Mouse (Mus musculus): Measurements from ENCODE around the gene Spock1. TPM values are rescaled to one million over a fixed set of nuclear protein-coding genes. Genes with fewer than 3 reads are reported as not detected.

Gene Spock1
- polyA plus RNA-seq, 1 experiment from 2014 or later, result 0.70 TPM

DNA sequence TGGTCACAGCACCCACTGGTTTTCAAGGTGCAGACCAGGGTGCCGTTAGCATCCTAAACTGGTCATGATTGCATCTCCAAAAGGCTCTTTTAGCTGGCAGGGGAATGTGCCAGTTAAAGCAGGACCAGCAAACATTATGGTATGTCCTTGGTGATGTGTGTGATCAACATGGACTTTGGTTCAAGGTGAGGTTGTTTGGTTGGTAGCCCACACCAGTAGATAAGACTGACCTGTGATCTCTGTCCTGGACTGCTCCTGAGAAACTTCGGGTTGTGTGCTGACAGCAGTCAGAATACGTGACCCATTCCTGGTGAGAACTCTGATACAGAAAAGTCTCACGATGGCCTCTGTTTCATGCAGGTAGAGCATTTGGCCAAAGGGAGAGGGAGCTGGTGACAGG, 11.8 kb upstream of the Spock1 start:
- no peak overlapping the region for H3K27ac ChIP-seq (ENCODE audit: poor library complexity, severe bottlenecking)
- H3K27me3 ChIP-seq (replicated peaks), result no peaks in the 10 kb centered on the region
- H3K9ac ChIP-seq, result no peak overlapping the region
- H3K4me1 ChIP-seq (replicated peaks), result peaks cover 7% of the 10 kb centered on the region; the same call in 1 of the 2 replicates
- 81% methylated on average over 4 of the region's 4 CpGs for WGBS
- H3K9me3 ChIP-seq (replicated peaks), result no peaks in the 10 kb centered on the region; the same call in 1 of the 2 replicates
- no peak overlapping the region for H3K4me2 ChIP-seq
- H3K36me3 ChIP-seq, result no peaks in the 10 kb centered on the region
- H3K4me3 ChIP-seq, result no peak overlapping the region
- no peak for ATAC-seq (ENCODE audit: insufficient number of reproducible peaks, low FRiP score)

DNA sequence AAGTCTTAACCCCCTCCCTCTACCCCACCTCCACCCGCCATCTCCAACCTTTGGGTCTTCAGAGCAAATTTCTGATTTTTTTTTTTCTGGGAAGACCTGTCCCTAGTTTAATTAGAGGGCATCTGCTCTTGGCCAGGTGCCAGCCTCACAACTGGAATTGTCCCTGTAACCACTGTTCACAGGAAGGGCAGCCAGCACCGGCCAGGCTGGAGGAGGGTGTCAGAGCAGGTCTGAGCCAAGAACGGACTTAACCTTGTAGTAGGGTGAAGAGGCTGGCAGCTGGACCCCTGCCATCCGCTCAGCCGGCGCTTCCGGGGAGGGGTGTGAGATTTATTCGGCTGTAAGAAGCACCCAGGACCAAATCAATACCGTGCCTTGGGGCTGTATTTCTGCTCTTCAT, 3.0 kb upstream of the Spock1 start:
- H3K27ac ChIP-seq (ENCODE audit: poor library complexity, severe bottlenecking), result no peak overlapping the region
- H3K4me3 ChIP-seq, result no peak overlapping the region
- no peak overlapping the region for H3K4me2 ChIP-seq
- peaks cover 12% of the 10 kb centered on the region for H3K9me3 ChIP-seq (replicated peaks)
- peaks cover 13% of the 10 kb centered on the region for H3K4me1 ChIP-seq (replicated peaks)
- H3K27me3 ChIP-seq (replicated peaks), result peaks cover 35% of the 10 kb centered on the region
- no peak for ATAC-seq (ENCODE audit: insufficient number of reproducible peaks, low FRiP score)
- 78% methylated on average over 9 of the region's 9 CpGs for WGBS
- no peak overlapping the region for H3K9ac ChIP-seq
- no peaks in the 10 kb centered on the region for H3K36me3 ChIP-seq

DNA sequence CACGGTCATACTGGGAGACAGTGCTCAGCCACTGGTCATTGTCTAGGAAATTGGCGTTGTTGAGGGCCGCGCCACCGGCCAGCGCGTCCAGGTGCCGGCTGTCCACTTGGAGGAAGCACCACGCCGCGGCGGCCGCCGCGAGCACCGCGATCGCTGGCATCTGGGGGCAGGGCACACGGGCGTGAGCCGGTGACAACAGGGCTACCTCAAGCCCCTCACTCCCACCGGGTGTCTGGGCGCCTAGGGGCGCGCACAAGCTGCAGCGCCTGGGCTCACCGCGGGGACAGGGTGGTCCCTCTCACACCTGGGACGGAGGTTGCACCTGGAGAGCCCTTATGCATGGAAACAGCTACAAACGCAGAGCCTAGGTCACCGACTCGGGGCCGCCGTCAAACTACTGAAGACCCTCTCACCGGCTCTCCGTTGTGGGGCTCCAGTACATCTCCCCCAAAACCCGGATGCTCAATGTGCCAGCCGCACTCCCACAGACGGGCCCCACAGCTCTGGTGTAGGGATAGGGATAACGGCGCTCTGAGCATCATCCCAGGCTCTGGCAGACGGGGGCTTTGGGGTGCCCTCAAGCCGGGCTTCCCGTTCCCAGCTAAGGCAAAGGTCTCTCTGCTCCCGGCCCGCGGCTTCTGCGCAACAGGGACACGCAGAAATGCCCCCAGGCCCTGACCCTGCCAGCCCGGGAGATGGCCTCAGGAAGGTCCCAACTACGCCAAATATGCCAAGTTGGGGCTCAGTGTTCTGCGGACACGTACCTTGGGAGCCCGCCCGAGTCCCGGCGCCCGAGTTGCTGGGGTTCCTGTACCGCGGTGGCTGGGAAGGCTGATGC, 485 bp downstream of the Spock1 start:
- Histone ChIP-seq H3K36me3 (no peaks in the 10 kb centered on the region), H3K27ac (ENCODE audit: poor library complexity, severe bottlenecking) (no peak overlapping the region), H3K9ac (peak overlapping the region; percentile 32; the same call in 1 of the 2 replicates), H3K9me3 (replicated peaks) (peaks cover 17% of the 10 kb centered on the region), H3K4me2 (peak overlapping the region; percentile 78), H3K4me1 (replicated peaks) (peaks cover 13% of the 10 kb centered on the region), H3K27me3 (replicated peaks) (peaks cover 48% of the 10 kb centered on the region), H3K4me3 (peak overlapping the region; percentile 50)
- 5% methylated on average over 60 of the region's 60 CpGs for WGBS
- no peak for ATAC-seq (ENCODE audit: insufficient number of reproducible peaks, low FRiP score)

DNA sequence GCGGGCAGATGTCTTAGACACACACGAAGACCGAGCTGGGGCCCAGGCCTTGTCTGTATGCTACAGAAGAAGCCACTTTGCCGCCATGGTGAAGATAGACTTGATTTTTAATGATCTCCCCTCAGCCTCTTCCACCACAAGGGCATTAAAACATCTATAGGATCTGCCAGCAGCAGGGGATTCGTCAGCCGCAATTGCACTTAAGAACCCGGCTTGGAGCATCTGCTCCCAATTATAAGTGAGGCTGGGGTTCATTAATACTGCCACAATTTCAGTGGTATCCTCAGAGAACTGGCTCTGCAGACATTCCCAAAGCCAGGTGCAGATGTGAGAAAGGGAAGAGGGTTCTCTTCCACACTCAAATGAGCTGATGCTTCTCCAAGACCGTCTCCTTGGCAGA, 13.5 kb downstream of the Spock1 start:
- Histone ChIP-seq H3K27me3 (replicated peaks) (peaks cover 54% of the 10 kb centered on the region), H3K4me1 (replicated peaks) (peaks cover 6% of the 10 kb centered on the region), H3K9me3 (replicated peaks) (peaks cover 12% of the 10 kb centered on the region), H3K4me3 (no peak overlapping the region), H3K36me3 (no peaks in the 10 kb centered on the region), H3K9ac (no peak overlapping the region), H3K27ac (ENCODE audit: poor library complexity, severe bottlenecking) (no peak overlapping the region), H3K4me2 (no peak overlapping the region)
- 85% methylated on average over 8 of the region's 8 CpGs for WGBS
- ATAC-seq (ENCODE audit: insufficient number of reproducible peaks, low FRiP score), result no peak

DNA sequence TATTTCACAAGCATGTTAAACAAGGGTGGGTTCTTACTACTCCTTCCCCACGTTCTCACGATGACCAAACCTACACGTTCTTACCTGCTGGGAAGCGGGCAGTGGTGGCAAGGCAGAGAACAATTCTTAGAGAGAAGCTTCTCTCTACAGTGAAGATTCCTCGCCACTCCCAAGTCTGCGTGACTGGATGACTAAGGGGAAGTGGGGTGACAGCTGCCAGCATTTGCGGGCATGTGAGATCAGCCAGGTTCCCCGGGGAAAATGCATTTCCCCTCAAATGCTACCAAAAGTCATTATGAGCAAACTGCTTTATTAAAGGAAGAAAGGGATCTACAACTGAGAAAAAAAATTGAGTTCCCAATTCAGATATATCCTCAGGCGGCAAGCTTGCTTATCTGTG, 18.4 kb downstream of the Spock1 start:
- H3K27me3 ChIP-seq (replicated peaks), result peaks cover 61% of the 10 kb centered on the region
- no peak for ATAC-seq (ENCODE audit: insufficient number of reproducible peaks, low FRiP score)
- H3K4me3 ChIP-seq, result no peak overlapping the region
- H3K27ac ChIP-seq (ENCODE audit: poor library complexity, severe bottlenecking), result no peak overlapping the region
- no peaks in the 10 kb centered on the region for H3K9me3 ChIP-seq (replicated peaks)
- 53% methylated on average over 9 of the region's 9 CpGs for WGBS
- H3K9ac ChIP-seq, result no peak overlapping the region
- no peaks in the 10 kb centered on the region for H3K36me3 ChIP-seq
- peak overlapping the region; percentile 46 for H3K4me2 ChIP-seq
- peaks cover 14% of the 10 kb centered on the region for H3K4me1 ChIP-seq (replicated peaks)

DNA sequence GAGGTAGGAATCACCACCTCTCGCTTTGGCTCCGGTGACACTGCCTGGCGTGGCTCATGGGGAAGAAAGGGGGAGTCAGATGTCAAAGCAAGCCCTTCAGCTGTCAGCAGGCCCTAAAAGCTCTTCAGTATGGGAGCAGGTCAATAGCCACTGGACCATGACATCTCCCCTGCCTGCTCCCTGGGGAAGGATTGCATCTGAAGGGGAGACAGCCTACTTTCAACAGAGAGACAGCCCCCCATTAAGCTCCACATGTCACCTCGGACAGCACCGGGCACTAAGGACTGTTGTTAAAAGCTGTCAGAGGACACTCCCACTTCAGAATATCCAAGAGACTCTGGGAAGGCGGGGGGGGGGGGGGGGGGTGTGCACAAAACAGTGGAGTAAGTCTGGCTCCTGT, 19.1 kb downstream of the Spock1 start:
- no peak overlapping the region for H3K27ac ChIP-seq (ENCODE audit: poor library complexity, severe bottlenecking)
- peaks cover 14% of the 10 kb centered on the region for H3K4me1 ChIP-seq (replicated peaks)
- WGBS, result 16% methylated on average over 6 of the region's 6 CpGs
- no peaks in the 10 kb centered on the region for H3K9me3 ChIP-seq (replicated peaks)
- no peak overlapping the region for H3K4me3 ChIP-seq
- H3K36me3 ChIP-seq, result no peaks in the 10 kb centered on the region
- H3K27me3 ChIP-seq (replicated peaks), result peaks cover 55% of the 10 kb centered on the region
- ATAC-seq (ENCODE audit: insufficient number of reproducible peaks, low FRiP score), result no peak
- H3K4me2 ChIP-seq, result peak overlapping the region; percentile 46
- H3K9ac ChIP-seq, result no peak overlapping the region

DNA sequence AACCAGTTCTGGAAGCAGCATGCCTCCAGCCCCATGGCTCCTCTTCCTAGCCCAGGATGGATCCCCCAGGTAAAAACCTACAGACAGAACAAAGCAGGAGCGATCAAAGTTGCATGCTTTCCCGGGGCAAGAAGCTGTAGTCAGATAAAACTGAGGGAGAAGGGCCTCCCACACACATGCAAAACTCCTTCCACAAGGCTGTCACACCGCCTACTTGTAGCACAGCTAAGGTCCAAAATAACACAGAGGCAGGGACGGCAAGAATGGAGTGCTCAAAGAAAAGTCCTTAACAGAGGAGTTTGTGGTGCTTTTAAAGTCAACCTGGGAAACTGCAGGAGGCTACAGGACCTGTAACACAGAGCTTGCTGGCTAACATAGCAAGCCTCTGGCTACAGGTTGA, 28.3 kb downstream of the Spock1 start:
- no peak overlapping the region for H3K4me3 ChIP-seq
- ATAC-seq (ENCODE audit: insufficient number of reproducible peaks, low FRiP score), result no peak
- H3K4me2 ChIP-seq, result no peak overlapping the region
- no peak overlapping the region for H3K9ac ChIP-seq
- peaks cover 65% of the 10 kb centered on the region for H3K27me3 ChIP-seq (replicated peaks)
- no peaks in the 10 kb centered on the region for H3K9me3 ChIP-seq (replicated peaks)
- no peak overlapping the region for H3K27ac ChIP-seq (ENCODE audit: poor library complexity, severe bottlenecking)
- WGBS, result 35% methylated on average over 4 of the region's 4 CpGs
- H3K4me1 ChIP-seq (replicated peaks), result no peaks in the 10 kb centered on the region; the same call in 1 of the 2 replicates
- no peaks in the 10 kb centered on the region for H3K36me3 ChIP-seq

DNA sequence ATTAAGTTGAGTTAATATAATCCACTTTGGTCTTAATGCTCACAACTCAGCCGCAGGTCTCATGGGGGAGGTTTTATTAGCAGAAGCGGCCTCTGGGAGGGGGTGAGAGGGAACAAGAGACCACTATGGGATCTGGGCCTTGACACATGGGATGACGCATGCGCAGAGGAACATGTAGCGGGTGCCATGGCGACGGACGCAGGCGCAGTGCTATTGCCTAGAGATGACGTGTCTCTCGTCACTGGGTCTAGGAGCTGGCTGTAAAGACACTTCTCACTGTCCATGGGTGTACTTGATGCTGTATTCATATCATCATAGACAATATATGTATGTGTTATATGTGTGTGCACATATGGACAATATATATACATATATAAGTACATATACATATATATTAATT, 29.3 kb downstream of the Spock1 start:
- WGBS, result 91% methylated on average over 11 of the region's 11 CpGs
- no peak for ATAC-seq (ENCODE audit: insufficient number of reproducible peaks, low FRiP score)
- peaks cover 63% of the 10 kb centered on the region for H3K27me3 ChIP-seq (replicated peaks)

DNA sequence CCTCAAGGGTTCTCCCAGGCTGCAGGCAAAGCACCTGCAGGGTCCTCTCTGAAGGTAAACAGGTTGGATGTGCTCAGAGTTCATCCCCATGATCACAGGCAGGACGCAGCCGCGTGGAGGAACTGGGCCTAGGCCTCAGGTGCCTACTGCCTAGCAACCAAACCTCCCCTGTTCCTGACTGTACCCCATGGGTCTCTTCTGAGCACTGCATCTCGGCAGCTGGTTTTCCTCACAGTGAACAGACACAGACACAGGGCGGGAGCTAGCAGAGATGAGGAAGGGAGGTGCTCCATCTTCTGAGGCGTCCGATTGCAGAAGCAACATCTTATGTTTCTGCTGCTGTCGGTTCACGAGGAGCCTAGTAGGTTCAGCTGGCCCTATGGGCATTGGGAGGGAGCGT, 30.4 kb downstream of the Spock1 start:
- Histone ChIP-seq H3K27ac (ENCODE audit: poor library complexity, severe bottlenecking) (no peak overlapping the region), H3K9me3 (replicated peaks) (no peaks in the 10 kb centered on the region), H3K4me2 (no peak overlapping the region), H3K4me3 (no peak overlapping the region), H3K4me1 (replicated peaks) (no peaks in the 10 kb centered on the region; the same call in 1 of the 2 replicates), H3K27me3 (replicated peaks) (peaks cover 67% of the 10 kb centered on the region), H3K9ac (no peak overlapping the region), H3K36me3 (no peaks in the 10 kb centered on the region)
- WGBS, result 63% methylated on average over 10 of the region's 10 CpGs
- no peak for ATAC-seq (ENCODE audit: insufficient number of reproducible peaks, low FRiP score)

More for the DNA sequence above, 29.3 kb downstream of the Spock1 start:
- no peaks in the 10 kb centered on the region for H3K36me3 ChIP-seq
- H3K4me1 ChIP-seq (replicated peaks), result no peaks in the 10 kb centered on the region; the same call in 1 of the 2 replicates
- no peaks in the 10 kb centered on the region for H3K9me3 ChIP-seq (replicated peaks)
- no peak overlapping the region for H3K4me2 ChIP-seq
- H3K4me3 ChIP-seq, result no peak overlapping the region
- H3K27ac ChIP-seq (ENCODE audit: poor library complexity, severe bottlenecking), result no peak overlapping the region
- H3K9ac ChIP-seq, result no peak overlapping the region

DNA sequence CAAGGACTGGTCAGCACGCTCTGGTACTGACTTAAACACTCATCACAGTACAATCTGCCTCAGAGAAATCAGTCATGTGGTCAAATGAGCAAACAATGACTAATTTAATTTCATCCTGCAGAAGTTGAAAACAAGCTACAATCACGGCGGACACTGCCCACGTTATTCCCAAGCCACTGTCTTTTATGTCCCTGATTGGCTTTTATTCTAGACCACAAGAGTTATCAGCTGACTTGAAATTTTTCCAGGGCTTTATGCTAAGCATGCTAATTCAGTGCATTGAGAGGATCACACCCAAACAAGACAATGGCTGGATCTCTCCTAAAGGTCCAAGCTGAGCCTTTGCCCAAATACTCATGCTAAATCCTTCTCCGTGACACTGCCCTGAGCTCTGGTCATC, 31.2 kb downstream of the Spock1 start:
- no peak overlapping the region for H3K4me3 ChIP-seq
- no peaks in the 10 kb centered on the region for H3K36me3 ChIP-seq
- no peak overlapping the region for H3K9ac ChIP-seq
- peaks cover 63% of the 10 kb centered on the region for H3K27me3 ChIP-seq (replicated peaks)
- H3K9me3 ChIP-seq (replicated peaks), result no peaks in the 10 kb centered on the region
- WGBS, result 79% methylated on average over 5 of the region's 5 CpGs
- no peak overlapping the region for H3K4me2 ChIP-seq
- no peak overlapping the region for H3K27ac ChIP-seq (ENCODE audit: poor library complexity, severe bottlenecking)
- ATAC-seq (ENCODE audit: insufficient number of reproducible peaks, low FRiP score), result no peak
- no peaks in the 10 kb centered on the region for H3K4me1 ChIP-seq (replicated peaks)

DNA sequence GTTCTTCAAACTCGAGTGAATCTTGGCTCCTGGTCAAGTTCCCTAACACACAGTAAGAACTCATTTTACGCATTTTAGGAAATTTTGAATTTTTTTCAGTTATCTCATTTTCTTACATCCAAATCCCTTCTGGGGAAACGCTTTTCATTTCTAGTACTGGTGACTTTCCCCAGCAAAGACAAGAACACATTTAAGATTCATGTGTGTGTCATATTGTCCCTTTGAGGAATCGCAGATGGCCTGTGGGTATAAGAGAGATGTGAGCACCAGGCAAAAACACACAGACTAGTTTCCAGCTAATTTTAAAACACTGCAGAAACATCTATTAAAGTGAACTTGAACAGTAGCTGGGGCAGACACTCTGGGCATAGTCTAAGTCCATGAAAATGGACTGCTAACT, 38.1 kb downstream of the Spock1 start:
- WGBS, result 75% methylated on average over 4 of the region's 4 CpGs

DNA sequence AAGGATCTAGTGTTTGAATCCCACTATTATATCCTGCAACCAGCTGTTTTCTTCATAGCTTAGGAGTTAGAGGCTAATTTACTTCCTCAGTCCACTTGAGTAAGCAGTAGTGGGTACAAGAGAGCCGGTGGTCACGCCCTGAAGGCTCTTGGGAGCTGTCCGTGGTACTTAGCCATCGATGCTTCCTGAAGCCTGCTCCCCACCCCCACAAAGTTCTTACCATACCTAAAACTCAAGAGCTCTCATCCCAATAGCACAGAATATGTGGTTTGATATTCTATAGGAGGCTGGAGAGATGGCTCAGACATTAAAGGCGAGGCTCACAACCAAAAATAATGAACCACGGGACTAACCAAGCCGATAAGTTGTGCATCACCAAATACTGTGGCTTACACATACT, 40.5 kb downstream of the Spock1 start:
- no peaks in the 10 kb centered on the region for H3K36me3 ChIP-seq
- H3K27ac ChIP-seq (ENCODE audit: poor library complexity, severe bottlenecking), result no peak overlapping the region
- no peaks in the 10 kb centered on the region for H3K4me1 ChIP-seq (replicated peaks)
- no peak overlapping the region for H3K4me3 ChIP-seq
- no peak overlapping the region for H3K9ac ChIP-seq
- ATAC-seq (ENCODE audit: insufficient number of reproducible peaks, low FRiP score), result no peak
- H3K27me3 ChIP-seq (replicated peaks), result peaks cover 12% of the 10 kb centered on the region
- no peaks in the 10 kb centered on the region for H3K9me3 ChIP-seq (replicated peaks)
- 49% methylated on average over 7 of the region's 7 CpGs for WGBS
- H3K4me2 ChIP-seq, result no peak overlapping the region

More for the DNA sequence above, 38.1 kb downstream of the Spock1 start:
- ATAC-seq (ENCODE audit: insufficient number of reproducible peaks, low FRiP score), result no peak
- Histone ChIP-seq H3K27ac (ENCODE audit: poor library complexity, severe bottlenecking) (no peak overlapping the region), H3K27me3 (replicated peaks) (peaks cover 23% of the 10 kb centered on the region), H3K4me3 (no peak overlapping the region), H3K4me2 (no peak overlapping the region), H3K9ac (no peak overlapping the region), H3K36me3 (no peaks in the 10 kb centered on the region), H3K9me3 (replicated peaks) (no peaks in the 10 kb centered on the region), H3K4me1 (replicated peaks) (no peaks in the 10 kb centered on the region)

Measured in heart, embryonic 12.5 days (tissue).